Mouse (Mus musculus) erythroblast, embryonic 14.5 days (primary cell): ENCODE results near the gene Nell1.

Experiments
- GATA1 ChIP-seq: IDR thresholded peaks from 2 replicates; pipeline ENCODE4 v1.6.1; 2012; ENCODE audit warnings: low read length, inconsistent platforms, mixed read lengths
- TAL1 ChIP-seq: IDR thresholded peaks from 3 replicates; pipeline ENCODE4 v1.6.1; 2012; ENCODE audit warnings: low read length, inconsistent platforms, mixed read lengths

DNA sequence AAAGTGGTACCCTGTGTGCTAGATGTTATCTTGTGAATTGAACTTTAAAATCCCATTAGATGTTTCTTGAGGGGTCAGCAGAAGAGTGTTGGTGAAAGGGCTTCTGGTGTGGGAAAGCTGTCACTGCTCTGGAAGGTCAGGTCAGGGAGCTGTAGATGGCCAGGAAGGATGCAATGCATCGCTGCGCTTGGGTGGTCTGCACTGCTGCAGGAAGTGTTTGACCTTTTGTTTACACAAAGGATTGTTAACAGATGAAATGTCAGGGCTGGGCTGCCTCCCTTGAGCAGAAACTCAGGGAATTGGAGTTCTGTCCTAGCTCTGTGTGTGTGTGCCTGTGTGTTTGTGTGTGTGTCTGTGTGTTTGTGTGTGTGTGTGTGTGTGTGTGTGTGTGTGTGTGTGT is 382.5 kb downstream of the Nell1 start:
- TF ChIP-seq GATA1 (no peak), TAL1 (no peak)
